Comparison of ENCODE assay signal across 21 mouse cellular contexts in genomic region chr10:89055891-89056290, GRCm38 (mm10).
DNase-seq lines count a peak whose midpoint lies in the region; ATAC-seq lines count a peak whose summit lies in the region.
"Had no signal": no experiment of that assay in that cellular context is flagged by ENCODE, and none has a peak within 500 bp of the region (broad histone marks: within the 10 kb centered on the region; RNA-seq: fewer than 3 reads in every experiment).

No protein-coding gene starts in this region.

- no peak overlapping the region for H3K4me3 ChIP-seq in forebrain, embryonic 14.5 days (ENCODE audit: low read depth, low read length)
- no peak overlapping the region for H3K4me3 ChIP-seq in forebrain, embryonic 10.5 days
- H3K4me3 ChIP-seq: embryonic facial prominence, embryonic 15.5 days; erythroblast, embryonic 14.5 days; gastrocnemius, adult 2 months; heart, embryonic 12.5 days; hindbrain, embryonic 10.5 days had no signal

- no peaks in the 10 kb centered on the region for H3K36me3 ChIP-seq in forebrain, embryonic 14.5 days (ENCODE audit: control insufficient read depth, insufficient read depth, low read length)
- H3K36me3 ChIP-seq in forebrain, embryonic 10.5 days (replicated peaks), result no peaks in the 10 kb centered on the region
- H3K36me3 ChIP-seq: embryonic facial prominence, embryonic 15.5 days; heart, embryonic 12.5 days; hindbrain, embryonic 10.5 days had no signal

- no peak overlapping the region for H3K27ac ChIP-seq in forebrain, embryonic 14.5 days (ENCODE audit: low read depth, low read length)
- no peak overlapping the region for H3K27ac ChIP-seq in forebrain, embryonic 10.5 days
- H3K27ac ChIP-seq: embryonic facial prominence, embryonic 15.5 days; gastrocnemius, adult 2 months; hindbrain, embryonic 10.5 days; hindbrain, embryonic 14.5 days had no signal

- no peaks in the 10 kb centered on the region for H3K4me1 ChIP-seq in forebrain, embryonic 14.5 days (ENCODE audit: control insufficient read depth, insufficient read depth, low read length)
- H3K4me1 ChIP-seq in forebrain, embryonic 10.5 days, result no peaks in the 10 kb centered on the region
- H3K4me1 ChIP-seq: embryonic facial prominence, embryonic 15.5 days; heart, embryonic 12.5 days; hindbrain, embryonic 10.5 days had no signal

- no peak overlapping the region for H3K4me2 ChIP-seq in forebrain, embryonic 14.5 days (ENCODE audit: low read length)
- H3K4me2 ChIP-seq: embryonic facial prominence, embryonic 15.5 days; heart, embryonic 12.5 days; hindbrain, embryonic 14.5 days had no signal

- peak; percentile 32 for DNase-seq in forebrain, embryonic 14.5 days (ENCODE audit: low spot score)
- no peak for DNase-seq in forebrain, embryonic 10.5 days (ENCODE audit: extremely low spot score, low spot score)
- peak; percentile 12 to 13 for DNase-seq in layer of hippocampus, adult 8-10 months (ENCODE audit: low spot score in 2 of 2)
- no peak for DNase-seq in layer of hippocampus, postnatal 10 days (ENCODE audit: low spot score in 2 of 2)
- peak; percentile 7 for DNase-seq in right cerebral cortex, adult 18-20 months
- no peak for DNase-seq in right cerebral cortex, adult 2 months (ENCODE audit: low spot score in 2 of 2)
- DNase-seq in adrenal gland, postnatal 36 days, result no peak
- DNase-seq: adrenal gland, postnatal 14 days; cerebellum, adult 11 months; cerebellum, adult 8-10 months; embryo, embryonic 11 days; gastrocnemius, adult 2 months; gastrocnemius, postnatal 25 days had no signal

- no peak for ATAC-seq in forebrain, embryonic 14.5 days
- ATAC-seq: activated CD4-positive, CD25-positive, alpha-beta regulatory T cell, adult 4 months; forebrain, embryonic 16.5 days; Patski had no signal

- H3K27me3 ChIP-seq in forebrain, embryonic 14.5 days (replicated peaks; ENCODE audit: control insufficient read depth, insufficient read depth, low read length), result no peaks in the 10 kb centered on the region
- no peaks in the 10 kb centered on the region for H3K27me3 ChIP-seq in forebrain, embryonic 10.5 days (ENCODE audit: poor library complexity, severe bottlenecking)
- H3K27me3 ChIP-seq: embryonic facial prominence, embryonic 15.5 days; heart, embryonic 12.5 days; Patski had no signal

- H3K9ac ChIP-seq in forebrain, embryonic 14.5 days (ENCODE audit: low read length), result no peak overlapping the region
- H3K9ac ChIP-seq: embryonic facial prominence, embryonic 15.5 days; heart, embryonic 12.5 days; hindbrain, embryonic 14.5 days had no signal

- 55% methylated on average over 3 of the region's 3 CpGs for WGBS in forebrain, embryonic 14.5 days
- 77% methylated on average over 3 of the region's 3 CpGs for WGBS in forebrain, embryonic 10.5 days

- no peaks in the 10 kb centered on the region for H3K9me3 ChIP-seq in forebrain, embryonic 14.5 days (replicated peaks; ENCODE audit: control insufficient read depth, low read length)
- H3K9me3 ChIP-seq in forebrain, embryonic 10.5 days, result no peaks in the 10 kb centered on the region; the same call in 1 of the 2 replicates
- H3K9me3 ChIP-seq: embryonic facial prominence, embryonic 15.5 days; hindbrain, embryonic 10.5 days had no signal

Comparison
In these comparisons a context has a peak if more than half of its experiments do, and no peak if none do; other contexts are left out.
1. DNase-seq: peak in forebrain, embryonic 14.5 days (single experiment), layer of hippocampus, adult 8-10 months (2 of 2) and right cerebral cortex, adult 18-20 months (single experiment); none in forebrain, embryonic 10.5 days (single experiment), layer of hippocampus, postnatal 10 days (0 of 2), right cerebral cortex, adult 2 months (0 of 2) and adrenal gland, postnatal 36 days (0 of 2).